Comparison of ENCODE assay signal across 12 mouse cellular contexts in the genomic region with DNA sequence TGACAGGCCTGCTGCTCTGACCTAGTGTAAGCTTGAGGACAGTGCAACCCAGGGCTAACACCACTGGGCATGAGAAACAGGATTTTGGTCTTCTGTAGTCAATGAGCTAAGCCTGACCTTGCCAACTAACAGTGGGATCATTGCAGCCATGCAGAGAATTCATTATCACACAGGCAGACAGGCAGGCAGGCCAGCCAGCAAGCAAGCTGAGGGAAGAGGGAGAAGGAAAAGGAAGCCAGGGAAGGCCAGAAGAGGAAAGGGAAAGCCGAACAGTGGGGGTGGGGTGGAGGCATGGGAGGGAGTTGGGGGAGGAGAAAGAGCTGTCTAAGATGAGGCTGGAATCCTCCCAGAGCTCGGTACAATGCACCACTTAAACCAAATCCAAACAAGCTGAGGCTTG. TPM values are rescaled to one million over a fixed set of nuclear protein-coding genes. Genes with fewer than 3 reads are reported as not detected.
DNase-seq lines count a peak whose midpoint lies in the region.
"Had no signal": no experiment of that assay in that cellular context is flagged by ENCODE, and none has a peak within 500 bp of the region (broad histone marks: within the 10 kb centered on the region; RNA-seq: fewer than 3 reads in every experiment).

No protein-coding gene starts in this region.

- no peaks in the 10 kb centered on the region for H3K9me3 ChIP-seq in forebrain, embryonic 10.5 days
- H3K9me3 ChIP-seq: kidney, embryonic 15.5 days had no signal

- H3K27me3 ChIP-seq in forebrain, embryonic 10.5 days (ENCODE audit: poor library complexity, severe bottlenecking) = no peaks in the 10 kb centered on the region
- H3K27me3 ChIP-seq: kidney, embryonic 15.5 days had no signal

- no peak overlapping the region for H3K27ac ChIP-seq in forebrain, embryonic 10.5 days
- H3K27ac ChIP-seq: hindbrain, embryonic 14.5 days; kidney, embryonic 15.5 days had no signal

- no peaks in the 10 kb centered on the region for H3K4me1 ChIP-seq in forebrain, embryonic 10.5 days
- H3K4me1 ChIP-seq: kidney, embryonic 15.5 days had no signal

- peaks cover 67% of the 10 kb centered on the region for H3K36me3 ChIP-seq in forebrain, embryonic 10.5 days (replicated peaks)

- peak; percentile 24 to 34 for DNase-seq in frontal cortex, postnatal 10 days (ENCODE audit: low spot score in 2 of 2)
- no peak for DNase-seq in frontal cortex, postnatal 14 days (ENCODE audit: low spot score in 2 of 2)
- peak; percentile 86 for DNase-seq in left cerebral cortex, postnatal 4 days
- no peak for DNase-seq in left cerebral cortex, adult 18-20 months (ENCODE audit: low spot score in 2 of 2)
- peak; percentile 15 for DNase-seq in adipocyte (ENCODE audit: low spot score)
- peak; percentile 84 to 87 for DNase-seq in cerebellum, postnatal 14 days
- no peak for DNase-seq in forebrain, embryonic 10.5 days (ENCODE audit: extremely low spot score, low spot score)
- no peak for DNase-seq in ovary, postnatal 10 days (ENCODE audit: low spot score)
- DNase-seq: thymus, postnatal 4 days had no signal

- intact Hi-C loops in left cerebral cortex, postnatal 4 days (cut with DNase I) = no loop called here

- 56% methylated on average over 2 of the region's 2 CpGs for WGBS in forebrain, embryonic 10.5 days

- H3K4me3 ChIP-seq in forebrain, embryonic 10.5 days = no peak overlapping the region
- H3K4me3 ChIP-seq: erythroblast, embryonic 14.5 days; kidney, embryonic 15.5 days had no signal

RNA-seq across cellular contexts. Expression of a gene that starts 6.9 kb away (rescaled TPM):
- 10 to 100 TPM; 23.3 to 35.4 TPM for total RNA-seq in left cerebral cortex, postnatal 4 days (2021)
- 10 to 100 TPM; 33.2 to 35.6 TPM for total RNA-seq in left cerebral cortex, adult 18-20 months (2021)
- polyA plus RNA-seq in forebrain, embryonic 10.5 days (2016; fragmentation: Nextera tagmentation; extraction: Ambion mirVana) = 12.0 and 15.7 TPM in 2 replicates

RNA-seq across cellular contexts. Expression of a gene that starts 32.1 kb away (rescaled TPM):
- 10 to 100 TPM; 95.9 to 99.0 TPM for total RNA-seq in left cerebral cortex, postnatal 4 days (2021)
- 10 to 100 TPM; 48.4 to 49.4 TPM for total RNA-seq in left cerebral cortex, adult 18-20 months (2021)
- polyA plus RNA-seq in forebrain, embryonic 10.5 days (2016; fragmentation: Nextera tagmentation; extraction: Ambion mirVana) = 9.1 and 11.4 TPM in 2 replicates

Comparison
In these comparisons a context has a peak if more than half of its experiments do, and no peak if none do; other contexts are left out.
1. DNase-seq: peak in frontal cortex, postnatal 10 days (2 of 2), left cerebral cortex, postnatal 4 days (single experiment), adipocyte (single experiment) and cerebellum, postnatal 14 days (2 of 2); none in frontal cortex, postnatal 14 days (0 of 2), left cerebral cortex, adult 18-20 months (0 of 2), forebrain, embryonic 10.5 days (single experiment) and ovary, postnatal 10 days (single experiment).